Mouse (Mus musculus) limb, embryonic 10.5 days (tissue): Measurements from ENCODE around the gene Mylpf. TPM values are rescaled to one million over a fixed set of nuclear protein-coding genes. Genes with fewer than 3 reads are reported as not detected.

Source experiments
- DNase-seq: peaks from one replicate; pipeline ENCODE4 v3.0.0-alpha.2; 2017; ENCODE audit warnings: low spot score
- H3K27ac ChIP-seq: fragments of 300-500 bp; sonication (generic); 2 replicates; pipeline ENCODE4 v1.5.1; 2016; ENCODE audit warnings: mild to moderate bottlenecking
- H3K27me3 ChIP-seq: fragments of 300-500 bp; sonication (generic); 2 replicates; pipeline ENCODE4 v1.6.1; 2016; ENCODE audit warnings: low read depth, mild to moderate bottlenecking; ENCODE audit not compliant: poor library complexity, severe bottlenecking
- H3K36me3 ChIP-seq: fragments of 300-500 bp; sonication (generic); 2 replicates; pipeline ENCODE4 v1.6.1; 2016; ENCODE audit warnings: mild to moderate bottlenecking, moderate library complexity
- H3K4me1 ChIP-seq: fragments of 300-500 bp; sonication (generic); 2 replicates; pipeline ENCODE4 v1.6.1; 2016
- H3K4me3 ChIP-seq: fragments of 300-500 bp; sonication (generic); 2 replicates; pipeline ENCODE4 v1.5.1; 2016; ENCODE audit warnings: mild to moderate bottlenecking, moderate library complexity
- H3K9me3 ChIP-seq: fragments of 300-500 bp; sonication (generic); replicated peaks from 2 replicates; pipeline ENCODE4 v1.6.1; 2016; ENCODE audit warnings: mild to moderate bottlenecking
- WGBS: fragments of 180-500 bp; shearing (Covaris S2); methylation state at CpG from one replicate; pipeline ENCODE4 v1.1.7; 2016; 5-methylcytosine and 5-hydroxymethylcytosine counted together
- polyA plus RNA-seq: library from polyadenylated mRNA; unstranded; fragments of >200 nt; fragmentation: Nextera tagmentation; extraction: Ambion mirVana; gene quantifications from 2 replicates; pipeline ENCODE4 v1.2.1, GENCODE M21; 2016

The Mylpf gene
- polyA plus RNA-seq, 1 experiment from 2014 or later = 13.1 TPM

GRCm38 (mm10) chr7:127188305-127189276, 20.1 kb upstream of the Mylpf start:
- Histone ChIP-seq H3K4me1 (no peaks in the 10 kb centered on the region), H3K4me3 (no peak overlapping the region), H3K9me3 (no peaks in the 10 kb centered on the region), H3K36me3 (peaks cover 33% of the 10 kb centered on the region), H3K27ac (no peak overlapping the region), H3K27me3 (no peaks in the 10 kb centered on the region)
- no peak for DNase-seq
- 82% methylated on average over 17 of the region's 17 CpGs for WGBS

GRCm38 (mm10) chr7:127190672-127191071, 18.0 kb upstream of the Mylpf start:
- WGBS = 88% methylated on average over 6 of the region's 6 CpGs
- no peaks in the 10 kb centered on the region for H3K9me3 ChIP-seq
- H3K36me3 ChIP-seq = peaks cover 47% of the 10 kb centered on the region
- no peaks in the 10 kb centered on the region for H3K27me3 ChIP-seq
- peaks cover 15% of the 10 kb centered on the region for H3K4me1 ChIP-seq
- H3K4me3 ChIP-seq = no peak overlapping the region
- no peak overlapping the region for H3K27ac ChIP-seq
- no peak for DNase-seq

GRCm38 (mm10) chr7:127192989-127193388, 15.7 kb upstream of the Mylpf start:
- Histone ChIP-seq H3K36me3 (peaks cover 63% of the 10 kb centered on the region), H3K27ac (no peak overlapping the region), H3K9me3 (no peaks in the 10 kb centered on the region), H3K4me3 (no peak overlapping the region), H3K27me3 (no peaks in the 10 kb centered on the region), H3K4me1 (peaks cover 24% of the 10 kb centered on the region)
- WGBS = 93% methylated on average over 5 of the region's 5 CpGs
- no peak for DNase-seq

- H3K27me3 ChIP-seq = no peaks in the 10 kb centered on the region
- WGBS = 95% methylated on average over 17 of the region's 17 CpGs
- H3K4me3 ChIP-seq = peak overlapping the region; percentile 75
- H3K4me1 ChIP-seq = peaks cover 24% of the 10 kb centered on the region
- DNase-seq = no peak
- peak overlapping the region; percentile 94 for H3K27ac ChIP-seq
- H3K36me3 ChIP-seq = peaks cover 74% of the 10 kb centered on the region
- H3K9me3 ChIP-seq = no peaks in the 10 kb centered on the region
These were observed 14.6 kb upstream of the Mylpf start for GRCm38 (mm10) chr7:127194011-127194632.

- H3K4me3 ChIP-seq = peak overlapping the region; percentile 75
- peaks cover 24% of the 10 kb centered on the region for H3K4me1 ChIP-seq
- 81% methylated on average over 7 of the region's 7 CpGs for WGBS
- no peak for DNase-seq
- H3K9me3 ChIP-seq = no peaks in the 10 kb centered on the region
- peaks cover 79% of the 10 kb centered on the region for H3K36me3 ChIP-seq
- H3K27ac ChIP-seq = peak overlapping the region; percentile 94
- no peaks in the 10 kb centered on the region for H3K27me3 ChIP-seq
These were observed 14.1 kb upstream of the Mylpf start for GRCm38 (mm10) chr7:127194633-127195029.

- Histone ChIP-seq H3K36me3 (peaks cover 86% of the 10 kb centered on the region), H3K4me1 (peaks cover 24% of the 10 kb centered on the region), H3K27me3 (no peaks in the 10 kb centered on the region), H3K9me3 (no peaks in the 10 kb centered on the region), H3K4me3 (peak within 1 kb of the TSS; percentile 75), H3K27ac (peak within 1 kb of the TSS; percentile 94)
- DNase-seq = peak; percentile 94
- WGBS = under 1% methylated on average over 51 of the region's 51 CpGs
These were observed 13.0 kb upstream of the Mylpf start, which contains the start of gene Cd2bp2 for GRCm38 (mm10) chr7:127195544-127196295. TSS of gene Cd2bp2 (minus strand) at chr7:127196050.

- peaks cover 86% of the 10 kb centered on the region for H3K36me3 ChIP-seq
- DNase-seq = no peak
- WGBS = 57% methylated on average over 11 of the region's 11 CpGs
- H3K27ac ChIP-seq = peak overlapping the region; percentile 94
- no peaks in the 10 kb centered on the region for H3K9me3 ChIP-seq
- H3K4me1 ChIP-seq = peaks cover 24% of the 10 kb centered on the region
- no peaks in the 10 kb centered on the region for H3K27me3 ChIP-seq
- H3K4me3 ChIP-seq = peak overlapping the region; percentile 75
These were observed 12.2 kb upstream of the Mylpf start for GRCm38 (mm10) chr7:127196484-127196883.

GRCm38 (mm10) chr7:127206606-127207005, 2.1 kb upstream of the Mylpf start:
- 50% methylated on average over 2 of the region's 2 CpGs for WGBS
- peak overlapping the region; percentile 96 for H3K27ac ChIP-seq

GRCm38 (mm10) chr7:127207374-127208294, 1.1 kb upstream of the Mylpf start:
- Histone ChIP-seq H3K4me3 (peak overlapping the region; percentile 90), H3K36me3 (peaks cover 28% of the 10 kb centered on the region), H3K9me3 (no peaks in the 10 kb centered on the region), H3K4me1 (peaks cover 35% of the 10 kb centered on the region), H3K27me3 (peaks cover 3% of the 10 kb centered on the region; the same call in 1 of the 2 replicates), H3K27ac (peak overlapping the region; percentile 96)
- WGBS = under 1% methylated on average over 53 of the region's 53 CpGs
- no peak for DNase-seq

More at GRCm38 (mm10) chr7:127206606-127207005, 2.1 kb upstream of the Mylpf start:
- Histone ChIP-seq H3K4me1 (peaks cover 35% of the 10 kb centered on the region), H3K36me3 (peaks cover 37% of the 10 kb centered on the region), H3K27me3 (no peaks in the 10 kb centered on the region), H3K4me3 (peak overlapping the region; percentile 90), H3K9me3 (no peaks in the 10 kb centered on the region)
- DNase-seq = no peak

GRCm38 (mm10) chr7:127208295-127208552, 466 bp upstream of the Mylpf start, which contains the start of gene Tbc1d10b:
TSS of gene Tbc1d10b (minus strand) at chr7:127208468.
- under 1% methylated on average over 42 of the region's 44 CpGs for WGBS
- peaks cover 35% of the 10 kb centered on the region for H3K4me1 ChIP-seq
- peak within 1 kb of the TSS; percentile 96 for H3K27ac ChIP-seq
- no peaks in the 10 kb centered on the region for H3K9me3 ChIP-seq
- H3K4me3 ChIP-seq = peak within 1 kb of the TSS; percentile 90
- peaks cover 22% of the 10 kb centered on the region for H3K36me3 ChIP-seq
- DNase-seq = no peak
- H3K27me3 ChIP-seq = peaks cover 9% of the 10 kb centered on the region; the same call in 1 of the 2 replicates

GRCm38 (mm10) chr7:127209851-127210250, 1.2 kb downstream of the Mylpf start:
- Histone ChIP-seq H3K36me3 (peaks cover 9% of the 10 kb centered on the region), H3K27me3 (peaks cover 23% of the 10 kb centered on the region), H3K4me1 (peaks cover 47% of the 10 kb centered on the region), H3K4me3 (peak overlapping the region; percentile 90; the same call in 1 of the 2 replicates), H3K9me3 (no peaks in the 10 kb centered on the region), H3K27ac (no peak overlapping the region)
- 82% methylated on average over 5 of the region's 5 CpGs for WGBS
- no peak for DNase-seq

GRCm38 (mm10) chr7:127210266-127210665, 1.6 kb downstream of the Mylpf start:
- peaks cover 5% of the 10 kb centered on the region for H3K36me3 ChIP-seq
- H3K27ac ChIP-seq = no peak overlapping the region
- no peaks in the 10 kb centered on the region for H3K9me3 ChIP-seq
- H3K4me1 ChIP-seq = peaks cover 48% of the 10 kb centered on the region
- no peak overlapping the region for H3K4me3 ChIP-seq
- peaks cover 25% of the 10 kb centered on the region for H3K27me3 ChIP-seq
- no peak for DNase-seq
- WGBS = 87% methylated on average over 4 of the region's 4 CpGs
